Mouse (Mus musculus): ENCODE data around the gene Sorl1. TPM values are rescaled to one million over a fixed set of nuclear protein-coding genes. Genes with fewer than 3 reads are reported as not detected.
A peak's percentile ranks its signal among the peaks of the same experiment; 100 is the strongest.

Sorl1 gene
- total and polyA plus RNA-seq, 3 experiments = 2.5 to 12.3 (median 6.3) TPM

- in situ Hi-C loops (cut with MboI; ENCODE audit: low pct_ligation_motif_present, low pct_unique_long_range_greater_than_20kb, low sequenced_read_pairs) = loop anchor here (25.0 kb wide), 1 partner anchor 951 kb away; no protein-coding TSS in a partner anchor
- H3K9me3 ChIP-seq (replicated peaks; ENCODE audit: low read length) = no peaks in the 10 kb centered on the region
Observed at GRCm38 (mm10) chr9:41937967-41938348, 186.1 kb downstream of the Sorl1 start.

GRCm38 (mm10) chr9:41937341-41937966, 186.6 kb downstream of the Sorl1 start:
- in situ Hi-C loops (cut with MboI; ENCODE audit: low pct_ligation_motif_present, low pct_unique_long_range_greater_than_20kb, low sequenced_read_pairs) (loop anchor here (25.0 kb wide), 1 partner anchor 950 kb away; no protein-coding TSS in a partner anchor), dilution Hi-C loops (cut with MboI; ENCODE audit: extremely low pct_ligation_motif_present, extremely low pct_unique_long_range_greater_than_20kb, low sequenced_read_pairs) (no loop called here)
- no peaks in the 10 kb centered on the region for H3K79me2 ChIP-seq (replicated peaks; ENCODE audit: control insufficient read depth, extremely low read depth, insufficient read depth, poor library complexity, severe bottlenecking)
- peaks cover 6 to 38% of the 10 kb centered on the region in 2 experiments; a peak in 3 of 4 replicates for H3K4me1 ChIP-seq (ENCODE audit: control insufficient read depth in 1 of 2, insufficient read depth in 2 of 2)
- no peak overlapping the region for H3K4me3 ChIP-seq (replicated peaks in 1 of 3; ENCODE audit: low read depth in 2 of 3, low read length in 2 of 3, poor library complexity in 1 of 3)
- no peaks in the 10 kb centered on the region for H3K27me3 ChIP-seq (replicated peaks)
- TF ChIP-seq JUN (IDR thresholded peaks at IDR 0.05; ENCODE audit: insufficient read depth, low read depth, low read length) (no peak), USF1 (IDR thresholded peaks at IDR 0.05; ENCODE audit: low read depth, low read length) (no peak), HCFC1 (IDR thresholded peaks at IDR 0.05; ENCODE audit: low read depth, low read length) (no peak), SIN3A (IDR thresholded peaks at IDR 0.05; ENCODE audit: low read length) (no peak)
- no peak overlapping the region for H3K4me2 ChIP-seq (ENCODE audit: insufficient read depth, low read depth, poor library complexity, severe bottlenecking)
- H3K9me3 ChIP-seq (replicated peaks; ENCODE audit: low read length) = no peaks in the 10 kb centered on the region
- no peaks in the 10 kb centered on the region for H3K36me3 ChIP-seq (replicated peaks in 1 of 2; ENCODE audit: control insufficient read depth in 1 of 2, insufficient read depth in 1 of 2, low read length in 1 of 2)
- no peak for DNase-seq (ENCODE audit: extremely low read depth)
- no peak overlapping the region for H3K9ac ChIP-seq (ENCODE audit: insufficient read depth, low read depth)
- H3K27ac ChIP-seq (ENCODE audit: insufficient read depth, low read depth) = no peak overlapping the region

More at GRCm38 (mm10) chr9:41937967-41938348, 186.1 kb downstream of the Sorl1 start:
- no peak for DNase-seq (ENCODE audit: extremely low read depth)
- Histone ChIP-seq H3K36me3 (replicated peaks in 1 of 2; ENCODE audit: control insufficient read depth in 1 of 2, insufficient read depth in 1 of 2, low read length in 1 of 2) (no peaks in the 10 kb centered on the region), H3K27me3 (replicated peaks) (no peaks in the 10 kb centered on the region), H3K79me2 (replicated peaks; ENCODE audit: control insufficient read depth, extremely low read depth, insufficient read depth, poor library complexity, severe bottlenecking) (no peaks in the 10 kb centered on the region), H3K4me1 (ENCODE audit: control insufficient read depth in 1 of 2, insufficient read depth in 2 of 2) (peaks cover 6 to 36% of the 10 kb centered on the region in 2 experiments; a peak in 3 of 4 replicates), H3K9ac (ENCODE audit: insufficient read depth, low read depth) (no peak overlapping the region), H3K4me2 (ENCODE audit: insufficient read depth, low read depth, poor library complexity, severe bottlenecking) (no peak overlapping the region), H3K4me3 (replicated peaks in 1 of 3; ENCODE audit: low read depth in 2 of 3, low read length in 2 of 3, poor library complexity in 1 of 3) (no peak overlapping the region), H3K27ac (ENCODE audit: insufficient read depth, low read depth) (no peak overlapping the region)
- dilution Hi-C loops (cut with MboI; ENCODE audit: extremely low pct_ligation_motif_present, extremely low pct_unique_long_range_greater_than_20kb, low sequenced_read_pairs) = no loop called here
- TF ChIP-seq TBP (conservative IDR thresholded peaks at IDR 0.05; ENCODE audit: low read depth, low read length) = no peak

GRCm38 (mm10) chr9:41936598-41936997, 187.5 kb downstream of the Sorl1 start:
- Histone ChIP-seq H3K4me3 (replicated peaks in 1 of 3; ENCODE audit: low read depth in 2 of 3, low read length in 2 of 3, poor library complexity in 1 of 3) (no peak overlapping the region), H3K27ac (ENCODE audit: insufficient read depth, low read depth) (no peak overlapping the region), H3K27me3 (replicated peaks) (no peaks in the 10 kb centered on the region), H3K4me1 (ENCODE audit: control insufficient read depth in 1 of 2, insufficient read depth in 2 of 2) (peaks cover 6 to 44% of the 10 kb centered on the region in 2 experiments; a peak in 3 of 4 replicates), H3K36me3 (replicated peaks in 1 of 2; ENCODE audit: control insufficient read depth in 1 of 2, insufficient read depth in 1 of 2, low read length in 1 of 2) (no peaks in the 10 kb centered on the region), H3K4me2 (ENCODE audit: insufficient read depth, low read depth, poor library complexity, severe bottlenecking) (no peak overlapping the region), H3K9me3 (replicated peaks; ENCODE audit: low read length) (no peaks in the 10 kb centered on the region), H3K79me2 (replicated peaks; ENCODE audit: control insufficient read depth, extremely low read depth, insufficient read depth, poor library complexity, severe bottlenecking) (no peaks in the 10 kb centered on the region), H3K9ac (ENCODE audit: insufficient read depth, low read depth) (no peak overlapping the region)
- dilution Hi-C loops (cut with MboI; ENCODE audit: extremely low pct_ligation_motif_present, extremely low pct_unique_long_range_greater_than_20kb, low sequenced_read_pairs) (no loop called here), in situ Hi-C loops (cut with MboI; ENCODE audit: low pct_ligation_motif_present, low pct_unique_long_range_greater_than_20kb, low sequenced_read_pairs) (loop anchor here (25.0 kb wide), 1 partner anchor 949 kb away; no protein-coding TSS in a partner anchor)
- peak; percentile 35 for DNase-seq (ENCODE audit: extremely low read depth)
- TF ChIP-seq MAZ (IDR thresholded peaks at IDR 0.05; ENCODE audit: low read depth, low read length) (no peak), TCF12 (IDR thresholded peaks at IDR 0.05; ENCODE audit: low read depth, low read length) (no peak)

All from CH12.LX (cell line).